Mouse (Mus musculus): Measurements from ENCODE around the gene A930017K11Rik.

GRCm38 (mm10) chr17:25961566-25961965 is 9.2 kb upstream of the A930017K11Rik start:
- TF ChIP-seq POLR2A (IDR thresholded peaks at IDR 0.05; ENCODE audit: borderline replicate concordance, extremely low read depth, insufficient read depth, insufficient read length, poor library complexity, severe bottlenecking) (no peak), CTCF (IDR thresholded peaks at IDR 0.05; ENCODE audit: borderline replicate concordance, extremely low read depth, insufficient read depth, insufficient read length) (no peak)
